8 mouse cellular contexts compared by ENCODE assay signal in the genomic region with DNA sequence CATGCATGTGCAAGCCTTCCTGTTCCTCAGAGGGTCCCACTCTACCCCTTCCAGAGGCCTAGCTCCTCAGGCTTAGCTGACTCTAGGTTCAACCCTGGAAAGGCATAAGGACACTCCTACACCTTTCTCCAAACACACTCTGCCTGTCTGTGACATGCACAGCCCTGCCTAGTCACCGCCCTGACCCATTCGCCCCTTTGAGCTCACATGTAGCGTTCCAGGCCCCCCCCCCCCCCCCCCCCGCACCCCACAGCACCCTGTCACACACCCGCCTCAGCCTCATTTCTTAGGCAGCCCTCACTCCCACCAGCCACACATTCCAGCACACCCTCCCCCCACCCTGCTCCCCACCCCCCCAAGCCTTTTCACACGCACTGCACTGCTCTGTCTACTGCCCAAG. TPM values are rescaled to one million over a fixed set of nuclear protein-coding genes. Genes with fewer than 3 reads are reported as not detected.
A peak's percentile ranks its signal among the peaks of the same experiment; 100 is the strongest.
DNase-seq lines count a peak whose midpoint lies in the region; ATAC-seq lines count a peak whose summit lies in the region.
"Had no signal": no experiment of that assay in that cellular context is flagged by ENCODE, and none has a peak within 500 bp of the region (broad histone marks: within the 10 kb centered on the region; RNA-seq: fewer than 3 reads in every experiment).

No protein-coding gene starts in this region.

- no peak overlapping the region for H3K4me3 ChIP-seq in liver, embryonic 11.5 days (ENCODE audit: low read depth, low read length)
- H3K4me3 ChIP-seq in liver, embryonic 12.5 days, result no peak overlapping the region
- H3K4me3 ChIP-seq in forebrain, embryonic 13.5 days, result no peak overlapping the region
- no peak overlapping the region for H3K4me3 ChIP-seq in neural tube, embryonic 15.5 days (replicated peaks)

- H3K36me3 ChIP-seq in liver, embryonic 11.5 days (ENCODE audit: control insufficient read depth, insufficient read depth, low read length), result no peaks in the 10 kb centered on the region
- 0 out of 2 replicates have a peak, but pooled peaks cover 4% of the 10 kb centered on the region for H3K36me3 ChIP-seq in liver, embryonic 12.5 days
- H3K36me3 ChIP-seq in forebrain, embryonic 13.5 days (ENCODE audit: poor library complexity, severe bottlenecking), result no peaks in the 10 kb centered on the region
- H3K36me3 ChIP-seq in neural tube, embryonic 15.5 days, result no peaks in the 10 kb centered on the region

- no peak for ATAC-seq in liver, embryonic 11.5 days (replicated peaks; ENCODE audit: low FRiP score)
- ATAC-seq in liver, embryonic 12.5 days, result no peak
- ATAC-seq in forebrain, embryonic 13.5 days, result no peak
- ATAC-seq in neural tube, embryonic 15.5 days (ENCODE audit: low FRiP score), result no peak
- ATAC-seq: Patski had no signal

- no peak overlapping the region for H3K9ac ChIP-seq in liver, embryonic 11.5 days (ENCODE audit: low read depth, low read length)
- H3K9ac ChIP-seq in liver, embryonic 12.5 days, result no peak overlapping the region
- peak overlapping the region; percentile 53; the same call in 1 of the 2 replicates for H3K9ac ChIP-seq in forebrain, embryonic 13.5 days
- peak overlapping the region; percentile 26; the same call in 1 of the 2 replicates for H3K9ac ChIP-seq in neural tube, embryonic 15.5 days (replicated peaks)

- 0 out of 2 replicates have a peak overlapping the region, but pooled peaks have one; percentile 23 for H3K27ac ChIP-seq in liver, embryonic 11.5 days (ENCODE audit: low read depth, low read length)
- no peak overlapping the region for H3K27ac ChIP-seq in liver, embryonic 12.5 days
- peak overlapping the region; percentile 87 for H3K27ac ChIP-seq in forebrain, embryonic 13.5 days
- peak overlapping the region; percentile 73 for H3K27ac ChIP-seq in neural tube, embryonic 15.5 days (replicated peaks)

- no peaks in the 10 kb centered on the region for H3K27me3 ChIP-seq in liver, embryonic 11.5 days (replicated peaks; ENCODE audit: control insufficient read depth, insufficient read depth, low read length)
- no peaks in the 10 kb centered on the region for H3K27me3 ChIP-seq in liver, embryonic 12.5 days (replicated peaks)
- H3K27me3 ChIP-seq in forebrain, embryonic 13.5 days, result no peaks in the 10 kb centered on the region
- H3K27me3 ChIP-seq in neural tube, embryonic 15.5 days (replicated peaks), result no peaks in the 10 kb centered on the region
- H3K27me3 ChIP-seq: Patski had no signal

- H3K4me1 ChIP-seq in liver, embryonic 11.5 days (replicated peaks; ENCODE audit: control insufficient read depth, insufficient read depth, low read length), result peaks cover 92% of the 10 kb centered on the region
- H3K4me1 ChIP-seq in liver, embryonic 12.5 days, result peaks cover 85% of the 10 kb centered on the region
- H3K4me1 ChIP-seq in forebrain, embryonic 13.5 days, result peaks cover 95% of the 10 kb centered on the region
- H3K4me1 ChIP-seq in neural tube, embryonic 15.5 days, result peaks cover 99% of the 10 kb centered on the region

- no peaks in the 10 kb centered on the region for H3K9me3 ChIP-seq in liver, embryonic 11.5 days (ENCODE audit: control insufficient read depth, low read length)
- no peaks in the 10 kb centered on the region for H3K9me3 ChIP-seq in liver, embryonic 12.5 days (replicated peaks)
- H3K9me3 ChIP-seq in forebrain, embryonic 13.5 days (replicated peaks), result no peaks in the 10 kb centered on the region
- no peaks in the 10 kb centered on the region for H3K9me3 ChIP-seq in neural tube, embryonic 15.5 days (replicated peaks)

- DNase-seq in liver, embryonic 11.5 days (ENCODE audit: low spot score), result no peak
- DNase-seq in kidney, postnatal 10 days, result peak; percentile 25
- no peak for DNase-seq in cerebellum, adult 11 months
- no peak for DNase-seq in gastrocnemius, postnatal 25 days

- WGBS in liver, embryonic 11.5 days, result 55% methylated on average over 5 of the region's 6 CpGs
- WGBS in liver, embryonic 12.5 days (ENCODE audit: insufficient replicate concordance), result 48% methylated on average over 5 of the region's 6 CpGs
- 12% methylated on average over 5 of the region's 6 CpGs for WGBS in forebrain, embryonic 13.5 days
- WGBS in neural tube, embryonic 15.5 days, result 30% methylated on average over 5 of the region's 6 CpGs

- H3K4me2 ChIP-seq in liver, embryonic 11.5 days, result no peak overlapping the region
- no peak overlapping the region for H3K4me2 ChIP-seq in liver, embryonic 12.5 days
- H3K4me2 ChIP-seq in forebrain, embryonic 13.5 days, result peak overlapping the region; percentile 55; the same call in 1 of the 2 replicates
- H3K4me2 ChIP-seq in neural tube, embryonic 15.5 days, result peak overlapping the region; percentile 44

RNA-seq across cellular contexts. Expression of a gene that starts 9.7 kb away (rescaled TPM):
- 5.1 and 6.1 TPM in 2 replicates for polyA plus RNA-seq in liver, embryonic 11.5 days (2014; fragmentation: Nextera tagmentation; extraction: Ambion mirVana)
- 2.9 and 3.2 TPM in 2 replicates for polyA plus RNA-seq in liver, embryonic 12.5 days (2016; fragmentation: Nextera tagmentation; extraction: Ambion mirVana)
- polyA plus RNA-seq in forebrain, embryonic 13.5 days (2015; fragmentation: Nextera tagmentation; extraction: Ambion mirVana), result 7.3 and 8.1 TPM in 2 replicates
- polyA plus RNA-seq in neural tube, embryonic 15.5 days (2015; fragmentation: Nextera tagmentation; extraction: Ambion mirVana), result 11.0 TPM in 2 replicates
- total RNA-seq in gastrocnemius, postnatal 25 days (2021), result 10 to 100 TPM; 29.3 to 32.8 TPM

RNA-seq across cellular contexts. Expression of a gene that starts 46.8 kb away (rescaled TPM):
- polyA plus RNA-seq in liver, embryonic 11.5 days (2014; fragmentation: Nextera tagmentation; extraction: Ambion mirVana), result 0.23 and 0.73 TPM in 2 replicates
- polyA plus RNA-seq in liver, embryonic 12.5 days (2016; fragmentation: Nextera tagmentation; extraction: Ambion mirVana), result 0.60 and 0.73 TPM in 2 replicates
- not detected in 2 replicates for polyA plus RNA-seq in forebrain, embryonic 13.5 days (2015; fragmentation: Nextera tagmentation; extraction: Ambion mirVana)
- 0.23 and 0.91 TPM in 2 replicates for polyA plus RNA-seq in neural tube, embryonic 15.5 days (2015; fragmentation: Nextera tagmentation; extraction: Ambion mirVana)
- total RNA-seq in gastrocnemius, postnatal 25 days (2021), result under 1 TPM in 1 of 2 experiments, not detected in 1; 0.43 TPM
- polyA plus RNA-seq: Patski had no signal

Comparison
In these comparisons a context has a peak if more than half of its experiments do, and no peak if none do; other contexts are left out.
1. H3K4me2 ChIP-seq: peak in forebrain, embryonic 13.5 days (single experiment) and neural tube, embryonic 15.5 days (single experiment); none in liver, embryonic 11.5 days (single experiment) and liver, embryonic 12.5 days (single experiment).
2. H3K9ac ChIP-seq: peak in forebrain, embryonic 13.5 days (single experiment) and neural tube, embryonic 15.5 days (single experiment); none in liver, embryonic 11.5 days (single experiment) and liver, embryonic 12.5 days (single experiment).